8 mouse cellular contexts compared by ENCODE assay signal in the genomic region with DNA sequence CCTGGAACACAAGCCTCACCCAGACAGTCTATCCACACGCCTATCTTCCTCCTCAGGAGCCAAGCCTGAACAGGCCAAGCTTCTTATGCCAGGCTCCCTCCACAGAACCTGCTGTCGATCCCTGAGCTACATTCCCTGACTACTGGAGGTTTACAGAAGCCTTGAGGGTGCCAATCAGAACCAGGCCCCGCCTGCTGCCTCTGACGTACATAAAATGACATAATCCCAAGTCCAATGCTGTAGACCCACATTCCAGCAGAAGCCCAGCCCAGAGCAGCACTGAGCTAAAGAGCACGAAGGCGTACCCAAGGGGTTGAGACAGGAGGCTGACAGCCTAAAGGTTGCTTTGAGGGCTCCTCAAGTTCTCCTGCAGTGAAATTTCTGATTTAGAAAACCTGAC. TPM values are rescaled to one million over a fixed set of nuclear protein-coding genes. Genes with fewer than 3 reads are reported as not detected.
DNase-seq lines count a peak whose midpoint lies in the region; ATAC-seq lines count a peak whose summit lies in the region.

No protein-coding gene starts in this region.

- intact Hi-C loops in left cerebral cortex, postnatal 4 days (cut with DNase I): no loop called here

- no peak for ATAC-seq in erythroblast, adult 5-6 weeks (replicated peaks; ENCODE audit: low FRiP score, poor library complexity, severe bottlenecking)

- peak; percentile 36 for DNase-seq in embryo, embryonic 10 days (ENCODE audit: low spot score)
- no peak for DNase-seq in embryo, embryonic 9.5 days (ENCODE audit: extremely low spot score)
- peak; percentile 96 for DNase-seq in cerebellum, adult 9-11 months
- DNase-seq in heart, adult 11 months: peak; percentile 99
- peak; percentile 90 for DNase-seq in kidney, adult 9 months
- peak; percentile 58 for DNase-seq in left cerebral cortex, postnatal 4 days
- peak; percentile 76 for DNase-seq in retina, embryonic 14.5 days (ENCODE audit: low spot score)

RNA-seq across cellular contexts. Expression of a gene that starts 6.0 kb away (rescaled TPM):
- total RNA-seq in left cerebral cortex, postnatal 4 days (2021): 10 to 100 TPM; 74.6 to 75.8 TPM
- 0.19 and 0.63 TPM in 2 replicates for total RNA-seq in erythroblast, adult 5-6 weeks (2015; ENCODE audit: low replicate concordance)
- 1.3 and 1.5 TPM in 2 replicates for total RNA-seq in erythroblast, adult 5-6 weeks (2017; ENCODE audit: low replicate concordance)

RNA-seq across cellular contexts. Expression of a gene that starts 26.8 kb away (rescaled TPM):
- 100 to 1,000 TPM; 306 to 339 TPM for total RNA-seq in left cerebral cortex, postnatal 4 days (2021)
- not detected in 2 replicates for total RNA-seq in erythroblast, adult 5-6 weeks (2015; ENCODE audit: low replicate concordance)
- total RNA-seq in erythroblast, adult 5-6 weeks (2017; ENCODE audit: low replicate concordance): not detected in 2 replicates

RNA-seq across cellular contexts. Expression of a gene that starts 32.5 kb away (rescaled TPM):
- total RNA-seq in left cerebral cortex, postnatal 4 days (2021): 10 to 100 TPM; 18.0 to 18.1 TPM
- total RNA-seq in erythroblast, adult 5-6 weeks (2015; ENCODE audit: low replicate concordance): 16.5 and 18.3 TPM in 2 replicates
- 3.1 and 7.1 TPM in 2 replicates for total RNA-seq in erythroblast, adult 5-6 weeks (2017; ENCODE audit: low replicate concordance)

RNA-seq across cellular contexts. Expression of a gene that starts 45.5 kb away (rescaled TPM):
- total RNA-seq in left cerebral cortex, postnatal 4 days (2021): 1 to 10 TPM; 2.8 to 3.2 TPM
- total RNA-seq in erythroblast, adult 5-6 weeks (2015; ENCODE audit: low replicate concordance): not detected in 2 replicates
- total RNA-seq in erythroblast, adult 5-6 weeks (2017; ENCODE audit: low replicate concordance): 0.70 and 4.0 TPM in 2 replicates

RNA-seq across cellular contexts. Expression of a gene that starts 53.2 kb away (rescaled TPM):
- under 1 TPM; 0.60 to 0.72 TPM for total RNA-seq in left cerebral cortex, postnatal 4 days (2021)
- total RNA-seq in erythroblast, adult 5-6 weeks (2015; ENCODE audit: low replicate concordance): 4.2 TPM in 1 of 2 replicates, not detected in the other
- not detected in 2 replicates for total RNA-seq in erythroblast, adult 5-6 weeks (2017; ENCODE audit: low replicate concordance)

Comparison
In these comparisons a context has a peak if more than half of its experiments do, and no peak if none do; other contexts are left out.
1. RNA of a gene that starts 6.0 kb away (total RNA-seq): 74.6 to 75.8 TPM in left cerebral cortex, postnatal 4 days; 0.19 to 1.5 TPM in erythroblast, adult 5-6 weeks; every median in the first group is over 10 times any median in the second.
2. RNA of a gene that starts 26.8 kb away (total RNA-seq): 306 to 339 TPM in left cerebral cortex, postnatal 4 days; not detected in erythroblast, adult 5-6 weeks; every median in the first group is over 100 times any median in the second.